Mouse (Mus musculus): ENCODE data around the gene Klrb1. TPM values are rescaled to one million over a fixed set of nuclear protein-coding genes. Genes with fewer than 3 reads are reported as not detected.
"Not testable (repeated sequence)": the region's sequence is repeated elsewhere in the genome, so short reads cannot be mapped to it uniquely, and the experiment has no call there.

Gene Klrb1
- total and polyA plus RNA-seq, 3 experiments, result 0.29 to 1.1 (median 1.1) TPM

DNA sequence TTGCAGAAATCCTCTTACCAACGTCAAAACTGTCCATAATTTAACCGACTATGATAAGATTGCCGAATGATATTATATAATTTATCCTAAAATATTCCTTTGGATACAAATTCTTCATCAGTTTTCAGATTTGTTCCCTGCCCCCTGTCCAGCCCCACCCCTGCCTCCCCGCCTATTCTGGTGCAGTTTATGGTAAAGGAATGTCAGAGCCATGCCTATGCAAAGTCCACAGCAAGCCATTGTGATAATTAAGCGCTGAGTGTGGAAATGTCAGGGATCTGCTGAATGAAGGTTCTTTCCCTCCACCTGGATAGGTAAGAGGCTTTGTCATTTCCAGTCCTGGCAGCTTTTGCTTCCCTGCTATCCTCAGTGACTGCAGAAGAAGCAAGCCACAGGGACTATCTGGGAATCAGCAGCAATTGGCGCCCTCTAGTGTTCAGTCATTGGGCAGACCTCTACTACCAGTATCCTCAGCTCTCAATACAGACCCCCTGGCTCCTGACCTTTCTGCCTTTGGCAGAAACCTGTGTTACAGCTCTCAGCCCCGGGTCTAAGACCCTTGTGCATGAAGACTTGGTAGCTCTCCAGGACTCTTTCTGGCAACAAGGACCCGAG, 30.9 kb upstream of the Klrb1 start:
- H3K9ac ChIP-seq (ENCODE audit: insufficient read depth, low read depth); H3K79me2 ChIP-seq (replicated peaks; ENCODE audit: control insufficient read depth, extremely low read depth, insufficient read depth, poor library complexity, severe bottlenecking); H3K4me1 ChIP-seq (ENCODE audit: control insufficient read depth in 1 of 2, insufficient read depth in 2 of 2); H3K4me2 ChIP-seq (ENCODE audit: insufficient read depth, low read depth, poor library complexity, severe bottlenecking); H3K9me3 ChIP-seq (replicated peaks; ENCODE audit: low read length); H3K27me3 ChIP-seq (replicated peaks); H3K27ac ChIP-seq (ENCODE audit: insufficient read depth, low read depth); dilution Hi-C loops (cut with MboI; ENCODE audit: extremely low pct_ligation_motif_present, extremely low pct_unique_long_range_greater_than_20kb, low sequenced_read_pairs); H3K4me3 ChIP-seq (replicated peaks in 1 of 3; ENCODE audit: low read depth in 2 of 3, low read length in 2 of 3, poor library complexity in 1 of 3); H3K36me3 ChIP-seq (replicated peaks in 1 of 2; ENCODE audit: control insufficient read depth in 1 of 2, insufficient read depth in 1 of 2, low read length in 1 of 2); in situ Hi-C loops (cut with MboI; ENCODE audit: low pct_ligation_motif_present, low pct_unique_long_range_greater_than_20kb, low sequenced_read_pairs): not testable (repeated sequence)
- TF ChIP-seq CTCF (conservative IDR thresholded peaks at IDR 0.05 in 1 of 2, IDR thresholded peaks at IDR 0.05 in 1 of 2; ENCODE audit: low read depth in 2 of 2, low read length in 2 of 2) (peak; percentile 48 to 81; a peak in 3 of 4 replicates), RAD21 (IDR thresholded peaks at IDR 0.05; ENCODE audit: low read depth, low read length) (peak; percentile 80), ZC3H11A (IDR thresholded peaks at IDR 0.05; ENCODE audit: low read depth, low read length) (peak; percentile 21; the same call in 1 of the 2 replicates), SMC3 (IDR thresholded peaks at IDR 0.05; ENCODE audit: low read depth, low read length) (peak; percentile 78)
- DNase-seq (ENCODE audit: extremely low read depth), result peak; percentile 60

DNA sequence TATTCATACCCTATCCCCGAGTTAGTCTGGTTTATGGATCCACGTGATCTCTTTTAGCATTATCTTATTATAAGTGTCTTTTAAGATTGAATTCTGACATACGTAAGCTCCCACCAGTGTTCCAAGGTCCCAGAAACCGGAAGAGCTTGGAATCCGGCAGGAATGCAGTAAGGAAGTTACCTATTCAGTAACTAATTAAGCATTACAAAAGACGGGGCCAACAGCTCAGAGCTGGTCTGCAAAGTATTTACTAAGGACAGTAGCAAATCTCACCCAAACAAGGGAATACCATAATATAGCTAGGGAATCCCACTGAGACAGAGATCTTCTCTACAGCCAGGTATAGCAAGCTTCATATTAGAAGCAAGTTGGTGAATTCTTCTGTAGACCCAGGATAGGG, 24.1 kb upstream of the Klrb1 start:
- H3K9me3 ChIP-seq (replicated peaks; ENCODE audit: low read length); DNase-seq (ENCODE audit: extremely low read depth); dilution Hi-C loops (cut with MboI; ENCODE audit: extremely low pct_ligation_motif_present, extremely low pct_unique_long_range_greater_than_20kb, low sequenced_read_pairs); H3K27ac ChIP-seq (ENCODE audit: insufficient read depth, low read depth); H3K79me2 ChIP-seq (replicated peaks; ENCODE audit: control insufficient read depth, extremely low read depth, insufficient read depth, poor library complexity, severe bottlenecking); H3K4me1 ChIP-seq (ENCODE audit: control insufficient read depth in 1 of 2, insufficient read depth in 2 of 2); H3K36me3 ChIP-seq (replicated peaks in 1 of 2; ENCODE audit: control insufficient read depth in 1 of 2, insufficient read depth in 1 of 2, low read length in 1 of 2); H3K4me2 ChIP-seq (ENCODE audit: insufficient read depth, low read depth, poor library complexity, severe bottlenecking); H3K9ac ChIP-seq (ENCODE audit: insufficient read depth, low read depth); H3K4me3 ChIP-seq (replicated peaks in 1 of 3; ENCODE audit: low read depth in 2 of 3, low read length in 2 of 3, poor library complexity in 1 of 3); H3K27me3 ChIP-seq (replicated peaks): not testable (repeated sequence)
- in situ Hi-C loops (cut with MboI; ENCODE audit: low pct_ligation_motif_present, low pct_unique_long_range_greater_than_20kb, low sequenced_read_pairs), result loop anchor here (10.0 kb wide), 1 partner anchor 142 kb away; no protein-coding TSS in a partner anchor

DNA sequence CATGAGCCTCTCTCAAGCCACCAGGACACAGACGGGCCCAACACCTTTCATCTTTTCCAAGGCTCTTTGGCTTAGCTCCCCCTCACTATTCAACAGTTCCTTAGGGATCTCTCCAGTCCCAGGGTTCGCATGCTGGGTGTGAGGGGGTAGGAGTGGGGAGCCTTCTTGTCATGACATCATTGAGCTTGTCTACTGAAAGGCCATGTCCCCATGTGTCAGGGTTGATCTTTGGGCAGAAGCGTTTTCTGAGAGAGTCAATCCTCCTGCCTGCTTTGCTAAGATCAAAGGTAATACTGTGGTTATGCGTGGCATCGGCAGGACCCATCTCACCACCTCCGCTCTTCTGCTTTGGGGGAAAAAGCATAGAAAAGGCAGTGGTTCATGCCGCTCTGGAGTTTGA, 14.6 kb upstream of the Klrb1 start:
- Histone ChIP-seq H3K36me3 (replicated peaks in 1 of 2; ENCODE audit: control insufficient read depth in 1 of 2, insufficient read depth in 1 of 2, low read length in 1 of 2) (no peaks in the 10 kb centered on the region), H3K4me2 (ENCODE audit: insufficient read depth, low read depth, poor library complexity, severe bottlenecking) (no peak overlapping the region), H3K9me3 (replicated peaks; ENCODE audit: low read length) (peaks cover 4% of the 10 kb centered on the region), H3K4me3 (replicated peaks in 1 of 3; ENCODE audit: low read depth in 2 of 3, low read length in 2 of 3, poor library complexity in 1 of 3) (no peak overlapping the region), H3K27me3 (replicated peaks) (no peaks in the 10 kb centered on the region), H3K79me2 (replicated peaks; ENCODE audit: control insufficient read depth, extremely low read depth, insufficient read depth, poor library complexity, severe bottlenecking) (no peaks in the 10 kb centered on the region), H3K9ac (ENCODE audit: insufficient read depth, low read depth) (no peak overlapping the region), H3K4me1 (ENCODE audit: control insufficient read depth in 1 of 2, insufficient read depth in 2 of 2) (peaks cover 18 to 43% of the 10 kb centered on the region in 2 experiments), H3K27ac (ENCODE audit: insufficient read depth, low read depth) (no peak overlapping the region)
- TF ChIP-seq HCFC1 (IDR thresholded peaks at IDR 0.05; ENCODE audit: low read depth, low read length) (no peak), SMC3 (IDR thresholded peaks at IDR 0.05; ENCODE audit: low read depth, low read length) (no peak), BHLHE40 (IDR thresholded peaks at IDR 0.05; ENCODE audit: low read depth, low read length) (no peak), POLR2AphosphoS2 (IDR thresholded peaks at IDR 0.05; ENCODE audit: low read depth, low read length) (no peak), MEF2A (IDR thresholded peaks at IDR 0.05; ENCODE audit: borderline replicate concordance, low read depth, low read length) (no peak), PAX5 (IDR thresholded peaks at IDR 0.05; ENCODE audit: low read length) (no peak), RCOR1 (conservative IDR thresholded peaks at IDR 0.05; ENCODE audit: low read depth, low read length) (no peak), MYC (IDR thresholded peaks at IDR 0.05; ENCODE audit: low read depth, low read length) (no peak), POLR2A (IDR thresholded peaks at IDR 0.05; ENCODE audit: low read depth, low read length) (no peak), USF1 (IDR thresholded peaks at IDR 0.05; ENCODE audit: low read depth, low read length) (no peak), NELFE (IDR thresholded peaks at IDR 0.05; ENCODE audit: low read depth, low read length) (no peak), IRF4 (IDR thresholded peaks at IDR 0.05; ENCODE audit: low read depth, low read length) (no peak), ZMIZ1 (IDR thresholded peaks at IDR 0.05; ENCODE audit: low read depth, low read length) (no peak), CTCF (conservative IDR thresholded peaks at IDR 0.05 in 1 of 2, IDR thresholded peaks at IDR 0.05 in 1 of 2; ENCODE audit: low read depth in 2 of 2, low read length in 2 of 2) (no peak), EP300 (IDR thresholded peaks at IDR 0.05; ENCODE audit: low read length) (no peak), RAD21 (IDR thresholded peaks at IDR 0.05; ENCODE audit: low read depth, low read length) (no peak), UBTF (IDR thresholded peaks at IDR 0.05; ENCODE audit: low read depth, low read length) (no peak)
- no peak for DNase-seq (ENCODE audit: extremely low read depth)
- dilution Hi-C loops (cut with MboI; ENCODE audit: extremely low pct_ligation_motif_present, extremely low pct_unique_long_range_greater_than_20kb, low sequenced_read_pairs) (no loop called here), in situ Hi-C loops (cut with MboI; ENCODE audit: low pct_ligation_motif_present, low pct_unique_long_range_greater_than_20kb, low sequenced_read_pairs) (no loop called here)

Measured in CH12.LX (cell line).